Mouse (Mus musculus): Measurements from ENCODE around the gene Becn1.

DNA sequence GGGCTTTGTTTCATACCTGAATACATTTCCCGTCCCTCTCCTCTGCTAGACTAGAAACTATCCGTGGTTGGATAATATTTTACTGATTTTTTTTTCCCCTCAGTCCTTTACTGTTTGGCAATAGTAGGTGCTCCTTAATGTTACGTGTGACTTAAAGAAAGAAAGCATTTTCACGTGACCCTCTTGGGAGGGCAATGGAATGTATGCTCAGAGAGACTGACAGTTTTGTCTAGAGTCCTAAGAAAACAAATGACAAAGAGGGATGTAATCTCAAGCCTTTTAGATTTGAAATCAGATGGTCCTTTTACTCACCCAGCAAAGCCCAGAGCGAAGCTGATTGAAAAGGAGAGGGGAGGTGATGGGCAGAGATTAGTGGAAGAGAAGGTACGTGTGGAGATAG, 36.2 kb downstream of the Becn1 start:
- no peak for TF ChIP-seq CTCF (IDR thresholded peaks at IDR 0.05; ENCODE audit: low read depth, low read length)
- TF ChIP-seq TAL1 (conservative IDR thresholded peaks at IDR 0.05; ENCODE audit: low read depth, low read length), result no peak
- no peak for TF ChIP-seq GATA1 (IDR thresholded peaks at IDR 0.05; ENCODE audit: borderline replicate concordance, low read length)

Measured in G1E (cell line).